Mouse (Mus musculus) layer of hippocampus, postnatal 25 days (tissue): ENCODE data around the gene Cass4. TPM values are rescaled to one million over a fixed set of nuclear protein-coding genes. Genes with fewer than 3 reads are reported as not detected.

Experiments used
- DNase-seq, 2 experiments: peaks; one replicate each; pipeline ENCODE4 v3.0.0; 2022; ENCODE audit warnings: mixed read lengths in 2 of 2, low spot score in 1 of 2; ENCODE audit errors: extremely low spot score in 1 of 2
- total RNA-seq, 2 experiments: library from RNA; stranded (reverse); gene quantifications; 2 replicates each; pipeline ENCODE4 v1.2.3; 2021

The Cass4 gene
- total RNA-seq, 2 experiments from 2014 or later: 0.26 to 0.49 TPM

DNA sequence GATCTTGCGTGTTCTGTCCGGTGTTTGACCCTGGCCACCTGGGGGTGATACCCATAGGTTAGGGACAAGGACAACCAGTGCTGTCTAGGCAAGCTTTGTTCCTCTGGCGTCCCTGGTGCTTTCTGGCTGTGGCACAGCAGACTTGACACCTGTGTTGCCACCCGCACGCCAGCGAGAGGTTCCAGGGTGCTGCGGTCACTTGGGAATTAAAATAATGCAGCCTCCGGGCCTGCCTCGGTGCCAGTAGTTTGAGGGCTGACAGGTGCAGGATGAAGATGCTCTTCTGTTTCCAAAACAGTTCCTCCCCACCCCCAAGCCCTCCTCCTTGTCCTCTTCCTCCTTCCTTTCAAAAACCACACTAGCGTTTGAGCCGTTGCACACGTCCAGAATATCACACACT lies 11.7 kb upstream of the Cass4 start:
- DNase-seq: no peak

DNA sequence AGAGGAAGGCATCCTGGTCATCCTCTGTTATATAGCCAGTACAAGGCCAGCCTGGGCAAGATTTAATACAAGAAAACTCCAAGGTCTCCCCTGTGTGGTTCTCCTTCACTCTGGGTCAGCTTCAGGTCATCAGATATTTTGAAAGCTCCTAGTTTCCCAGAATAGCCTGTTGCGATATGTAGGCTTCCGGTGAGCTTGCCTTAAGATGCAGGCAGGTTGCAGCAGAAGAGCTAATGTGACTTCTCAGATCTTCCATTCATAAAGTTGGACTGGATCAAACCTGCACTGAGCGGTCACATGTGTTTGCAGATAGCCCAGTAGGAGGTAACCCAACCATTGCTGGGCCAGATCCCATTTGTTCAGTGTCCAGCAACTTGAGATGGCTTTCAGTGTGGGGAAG lies 8.9 kb upstream of the Cass4 start:
- DNase-seq: no peak

DNA sequence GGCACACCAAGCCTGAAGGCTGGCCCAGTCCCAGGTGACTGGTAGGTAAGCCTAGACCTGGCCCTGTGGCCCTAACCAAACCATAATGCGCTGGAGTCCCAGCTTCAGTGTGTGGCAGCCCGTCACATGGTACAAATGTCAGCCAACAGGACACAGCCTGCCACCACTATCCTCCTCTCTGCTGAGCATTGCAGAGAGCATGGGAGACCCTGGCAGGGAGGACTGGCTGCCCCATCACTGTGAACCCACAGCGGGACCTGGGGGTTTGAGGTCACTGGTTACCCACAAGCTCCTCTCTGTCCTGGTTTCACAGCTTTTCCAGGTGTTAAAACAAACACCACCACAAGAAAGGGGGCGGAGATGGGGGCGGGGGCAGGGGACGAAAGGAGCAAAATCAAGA lies 3.3 kb upstream of the Cass4 start:
- DNase-seq: no peak

DNA sequence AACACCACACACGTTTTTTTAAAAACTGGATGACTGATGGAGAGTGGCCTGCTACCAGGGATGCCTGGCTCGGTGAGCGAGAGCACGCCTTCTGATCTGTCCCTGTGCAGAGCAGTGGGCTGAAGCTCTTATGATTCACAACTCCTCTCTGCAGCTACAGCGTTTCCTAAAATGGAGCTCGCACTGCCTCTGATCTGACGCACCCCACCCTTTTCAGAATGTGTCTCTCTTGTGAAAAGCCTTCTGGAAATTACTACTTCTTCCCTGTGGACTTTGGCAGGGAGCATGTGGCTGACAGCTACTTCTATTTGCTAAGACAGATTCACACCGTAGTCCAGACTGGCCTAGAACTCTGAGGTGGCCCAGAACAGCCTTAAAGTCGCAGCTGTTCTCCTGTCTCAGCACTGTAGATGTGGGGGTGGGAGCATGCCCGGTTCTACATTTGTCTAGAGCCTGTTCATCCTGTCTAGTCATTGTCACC lies 1.5 kb upstream of the Cass4 start:
- DNase-seq: no peak

DNA sequence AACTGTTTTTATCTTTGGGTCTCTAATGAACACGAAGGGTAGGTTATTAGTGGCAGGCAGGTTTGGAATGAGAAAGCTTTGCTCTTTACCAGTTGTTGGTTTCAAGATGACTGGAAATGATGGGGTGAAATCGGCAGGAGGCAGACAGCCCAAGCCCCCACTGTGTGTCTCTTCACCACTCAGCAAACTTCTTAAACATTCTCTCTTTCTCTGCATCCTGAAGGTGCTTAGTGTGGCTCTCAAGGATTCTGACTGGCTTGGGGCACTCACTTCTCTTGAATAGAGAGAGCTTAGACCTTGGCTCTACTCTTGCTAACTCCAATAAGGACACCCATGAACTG lies 428 bp downstream of the Cass4 start:
- DNase-seq: no peak

DNA sequence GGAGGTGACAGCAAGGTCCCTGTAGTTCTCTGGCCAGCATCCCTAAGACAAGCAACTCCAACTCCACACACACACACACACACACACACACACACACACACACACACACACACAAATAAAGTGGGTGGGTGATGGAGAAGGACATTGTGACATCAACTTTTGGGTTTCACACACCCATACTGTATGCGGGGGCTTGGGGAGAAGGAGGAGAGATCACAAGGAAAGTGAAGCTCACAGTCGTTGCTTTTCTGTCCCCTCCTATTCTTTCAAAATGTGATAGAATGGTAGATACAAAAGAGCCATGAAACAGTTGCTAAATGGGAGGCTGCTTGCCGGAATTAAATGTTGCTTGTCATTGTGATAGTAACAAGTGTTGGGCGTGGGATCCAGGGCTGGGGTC lies 1.1 kb downstream of the Cass4 start:
- DNase-seq: no peak

DNA sequence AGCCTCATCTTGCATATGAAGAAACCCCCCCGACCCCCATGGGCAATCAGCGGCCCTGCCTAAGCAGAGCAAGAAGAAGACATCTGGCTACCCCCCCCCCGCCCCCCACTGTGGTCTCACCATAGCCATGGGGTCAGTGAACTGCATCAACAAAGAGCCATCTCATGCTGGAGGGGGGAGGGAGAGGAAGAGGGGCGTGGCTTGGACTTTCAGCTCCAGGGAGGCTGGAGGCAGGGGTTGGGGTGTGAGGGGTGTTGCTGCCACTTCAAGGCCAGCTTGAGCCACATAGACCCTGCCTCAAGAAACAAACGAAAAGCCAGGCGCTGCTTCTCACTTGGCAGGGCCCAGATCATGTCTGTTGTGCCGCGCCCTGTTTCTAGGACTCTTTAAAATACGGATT lies 2.4 kb downstream of the Cass4 start:
- DNase-seq: no peak

DNA sequence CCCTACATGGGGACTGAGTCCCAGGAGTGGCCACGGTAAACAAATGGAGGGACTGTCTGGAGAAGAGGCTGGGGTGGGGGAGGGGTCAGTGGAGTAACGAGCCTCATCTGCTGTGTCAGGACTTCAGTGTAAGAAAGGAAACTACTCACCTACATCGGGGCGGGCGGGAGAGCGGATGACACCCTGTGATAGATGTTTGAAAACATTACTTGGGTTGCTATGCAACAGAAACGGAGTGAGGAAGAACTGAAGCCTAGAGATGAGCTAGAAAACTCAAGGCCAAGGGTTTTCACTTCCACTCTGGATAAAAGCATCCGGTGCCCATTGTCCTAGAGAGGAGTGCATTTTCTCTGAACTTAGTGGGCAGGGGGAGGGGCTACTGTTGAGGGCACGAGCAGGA lies 6.3 kb downstream of the Cass4 start:
- DNase-seq: no peak

DNA sequence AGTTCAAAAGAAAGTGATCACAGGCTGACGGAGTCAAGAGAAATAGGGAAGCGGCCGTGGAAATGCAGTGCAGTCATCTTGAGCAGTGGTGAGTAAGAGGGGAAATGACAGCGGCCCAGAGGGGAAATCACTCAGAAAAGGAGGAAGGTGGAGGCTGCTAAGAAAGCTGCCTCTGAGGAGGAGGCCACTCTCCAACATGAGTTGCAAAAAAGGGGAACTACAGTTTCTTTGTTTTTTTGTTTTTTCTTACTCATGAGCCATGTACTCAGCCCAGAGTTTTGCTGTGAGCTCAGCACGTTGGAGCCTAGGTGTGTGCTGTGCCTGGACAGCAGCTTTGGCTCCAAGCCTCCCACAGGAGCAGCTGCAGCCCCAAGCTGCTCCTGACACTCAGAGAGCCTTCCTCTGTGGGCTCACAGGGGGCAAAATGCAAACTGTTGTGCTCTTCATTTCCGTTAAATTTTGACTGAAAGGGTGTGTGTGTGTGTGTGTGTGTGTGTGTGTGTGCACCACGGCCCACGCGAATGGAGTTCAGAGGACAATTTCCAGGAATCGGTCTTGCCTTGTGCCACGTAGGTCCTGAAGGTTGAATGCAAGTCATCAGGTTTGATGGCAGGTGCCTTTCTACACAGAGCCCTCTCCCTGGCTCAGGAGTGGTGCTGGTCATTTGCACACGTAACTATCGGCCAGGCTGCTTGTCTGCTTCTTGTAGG lies 7.7 kb downstream of the Cass4 start:
- no peak for DNase-seq

DNA sequence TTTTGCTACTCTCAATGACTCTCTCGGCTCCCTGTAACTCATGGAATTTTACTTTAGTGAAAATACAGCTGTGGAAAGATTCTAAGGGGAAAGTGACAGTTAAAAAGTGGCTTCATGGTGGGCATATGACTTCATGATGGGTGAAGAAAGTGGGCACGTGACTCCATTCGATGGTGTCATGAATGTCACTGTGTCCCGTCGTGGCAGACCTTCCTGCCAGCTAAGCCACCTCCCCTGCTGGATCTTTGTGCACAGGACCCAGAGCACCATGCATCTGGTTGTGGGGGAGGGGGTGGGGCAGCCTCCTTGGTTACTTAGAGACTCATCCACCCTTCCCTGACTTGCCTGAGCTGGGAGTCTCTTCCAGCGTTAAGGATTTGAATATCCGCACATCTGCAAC lies 10.6 kb downstream of the Cass4 start:
- no peak for DNase-seq

DNA sequence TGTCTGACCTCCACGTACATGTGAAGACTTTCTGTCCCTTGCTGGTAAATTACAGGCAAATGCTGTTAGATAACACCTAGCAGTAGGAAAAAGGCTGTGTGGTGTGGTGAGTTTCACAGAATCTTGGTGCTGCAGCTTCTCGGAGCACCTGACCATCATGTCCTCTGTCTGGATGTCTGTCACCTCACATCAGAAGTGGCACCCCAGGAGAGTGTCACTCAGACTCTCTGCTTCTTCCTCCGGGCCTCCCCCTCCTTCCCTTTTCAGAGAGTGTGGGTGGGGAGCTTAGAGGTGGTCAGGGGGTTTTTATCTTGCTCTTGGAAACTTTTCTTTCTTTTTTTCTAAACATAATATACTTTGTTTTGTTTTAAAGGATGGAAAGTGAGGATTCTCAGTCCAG lies 11.4 kb downstream of the Cass4 start:
- no peak for DNase-seq

DNA sequence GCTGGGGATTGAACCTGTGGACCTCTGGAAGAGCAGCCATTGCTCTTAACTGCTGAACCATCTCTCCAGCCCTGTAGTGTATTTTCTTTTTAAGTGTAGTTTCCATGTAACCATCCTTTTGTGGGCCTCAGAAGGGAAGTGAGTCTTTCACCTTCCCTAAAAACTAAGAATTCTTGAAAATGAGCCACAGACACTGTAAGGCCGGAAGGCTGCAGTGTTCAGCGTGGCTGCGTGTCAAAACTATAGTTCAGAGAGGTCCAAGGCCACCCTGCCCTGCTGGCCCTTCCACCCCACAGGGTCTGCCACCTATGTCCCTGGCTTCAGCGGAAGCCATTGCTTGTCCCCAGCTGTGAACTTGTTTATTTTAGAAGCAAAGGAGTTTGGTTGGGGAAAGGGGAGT lies 12.6 kb downstream of the Cass4 start:
- no peak for DNase-seq

DNA sequence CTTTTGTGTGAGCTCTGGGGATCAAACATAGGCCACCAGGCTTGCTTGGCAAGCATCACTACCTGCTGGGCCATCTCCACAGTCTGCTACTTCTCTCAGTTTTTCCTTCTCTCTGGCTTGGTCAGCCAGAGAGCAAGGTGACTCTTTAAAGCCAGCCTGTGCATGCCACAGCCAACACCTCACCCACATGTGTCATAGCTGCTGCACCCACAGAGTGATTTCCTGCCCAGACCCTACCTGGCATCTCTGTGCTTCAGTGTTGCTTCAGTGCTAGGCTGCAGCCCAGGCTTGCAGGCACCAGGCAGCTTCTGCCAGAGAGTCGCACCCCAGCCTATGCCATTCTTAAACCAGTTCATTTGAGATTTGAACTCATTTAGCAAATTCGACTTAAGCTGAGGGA lies 13.9 kb downstream of the Cass4 start:
- no peak for DNase-seq

DNA sequence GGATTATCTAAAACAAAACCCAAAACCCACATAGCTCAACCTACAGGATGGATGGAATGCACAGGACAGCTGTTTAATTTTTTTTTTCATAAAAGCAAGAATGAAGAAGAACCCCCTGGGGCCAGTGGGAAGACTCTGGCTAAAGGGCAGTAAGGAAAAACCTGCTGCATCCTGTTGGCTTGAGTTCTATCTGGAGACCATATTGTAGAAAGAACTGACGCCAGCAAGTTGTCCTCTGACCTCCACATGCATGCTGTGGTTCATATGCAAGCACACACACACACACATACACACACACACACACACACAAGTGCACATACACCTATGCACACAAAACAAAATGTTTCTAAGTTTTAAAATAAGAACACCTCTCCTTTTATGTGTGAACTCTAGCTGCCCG lies 17.1 kb downstream of the Cass4 start:
- DNase-seq: no peak

DNA sequence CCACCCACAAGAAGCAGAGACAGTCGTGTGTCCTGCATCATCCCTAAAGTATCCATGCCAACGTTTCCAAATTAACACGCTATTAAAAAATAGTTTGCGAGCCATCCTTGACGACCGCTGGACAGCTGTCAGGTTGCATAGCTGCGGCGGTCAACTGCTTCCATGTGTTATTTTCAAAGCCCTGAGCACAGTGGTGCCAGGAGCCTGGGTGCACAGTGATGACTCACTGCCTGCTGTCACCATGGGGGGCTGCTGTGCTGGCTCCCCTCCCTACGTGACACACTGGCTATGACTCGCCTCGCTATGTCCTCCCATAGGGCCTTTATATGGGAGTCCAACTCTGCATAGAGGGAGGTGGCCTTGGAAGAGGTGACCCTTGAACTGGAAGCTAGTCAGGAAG lies 17.5 kb downstream of the Cass4 start:
- no peak for DNase-seq

DNA sequence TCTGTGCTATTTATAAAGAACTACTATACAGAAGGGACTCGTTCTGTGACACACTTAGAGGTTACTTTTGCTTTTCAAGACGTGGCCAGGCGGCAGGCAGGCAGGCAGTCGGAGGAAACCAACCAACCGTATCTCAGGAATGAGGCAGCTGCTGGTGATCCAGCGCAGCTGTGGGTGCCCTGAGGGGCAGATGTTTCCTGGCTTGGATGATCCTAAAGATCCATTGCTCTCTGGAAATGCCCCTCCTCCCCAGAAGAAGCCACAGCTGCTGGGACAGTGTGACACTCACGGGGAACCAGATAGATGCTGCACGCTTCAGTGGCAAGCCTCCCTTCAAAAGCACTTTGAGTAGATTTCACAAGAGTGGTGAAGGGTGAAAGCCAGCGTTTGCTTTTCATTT lies 18.9 kb downstream of the Cass4 start:
- no peak for DNase-seq

DNA sequence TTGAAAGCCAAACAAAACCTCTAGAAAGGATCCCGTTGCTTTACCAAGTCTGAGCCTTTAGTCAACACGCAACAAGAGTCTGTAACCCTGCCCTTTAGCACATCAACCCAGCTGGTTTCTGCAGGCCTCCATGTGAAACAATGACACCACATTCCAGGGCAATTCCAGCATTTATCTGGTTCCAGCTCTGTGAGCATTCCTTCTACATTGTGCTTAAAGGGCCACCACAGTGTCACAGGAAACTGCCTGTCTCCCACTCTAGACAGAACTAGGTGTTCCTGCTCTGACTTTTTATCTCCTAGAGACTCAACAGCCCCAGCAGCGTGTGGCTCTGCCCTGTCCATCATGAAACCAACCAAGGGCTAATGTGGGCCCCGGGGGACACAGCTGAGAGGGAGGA lies 19.7 kb downstream of the Cass4 start:
- DNase-seq: no peak

DNA sequence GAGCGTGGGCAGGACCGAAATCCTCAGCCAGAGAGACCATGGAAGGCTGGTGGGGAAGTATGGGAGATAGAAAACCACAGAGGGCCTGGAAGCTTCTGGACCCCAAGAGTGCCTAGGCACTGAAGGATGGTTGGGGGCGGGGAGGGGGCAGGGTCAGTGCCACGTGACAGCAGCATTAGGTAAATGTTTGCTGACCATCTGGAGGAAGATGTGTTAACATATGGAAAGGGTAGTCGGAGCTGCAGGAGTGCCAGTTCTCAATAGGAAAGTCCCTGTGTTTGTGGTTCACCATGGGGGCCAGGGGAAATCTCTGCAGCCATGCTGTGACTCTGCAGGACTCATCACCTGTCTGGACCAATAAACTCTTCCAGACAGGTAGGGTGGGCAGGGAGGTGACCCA lies 20.3 kb downstream of the Cass4 start:
- no peak for DNase-seq

DNA sequence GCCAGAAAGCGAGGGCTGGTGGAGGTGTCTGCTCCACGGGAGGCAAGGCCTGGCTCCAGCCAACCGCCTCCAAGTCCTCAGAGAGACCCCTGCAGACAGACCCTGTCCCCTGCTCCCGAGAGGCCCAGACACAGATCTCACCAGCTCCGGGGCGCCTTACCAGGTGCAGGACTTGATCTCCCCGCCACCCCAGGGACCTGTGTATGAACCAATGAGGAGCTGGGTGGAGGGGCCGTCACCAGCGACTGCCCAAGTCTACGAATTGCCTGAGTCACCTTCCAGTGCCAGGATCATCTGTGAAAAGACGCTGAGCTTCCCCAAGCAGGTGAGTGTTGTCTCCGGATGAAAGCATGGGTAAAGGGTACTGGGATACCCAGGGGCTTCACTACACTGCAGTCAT lies 22.6 kb downstream of the Cass4 start:
- DNase-seq: no peak

DNA sequence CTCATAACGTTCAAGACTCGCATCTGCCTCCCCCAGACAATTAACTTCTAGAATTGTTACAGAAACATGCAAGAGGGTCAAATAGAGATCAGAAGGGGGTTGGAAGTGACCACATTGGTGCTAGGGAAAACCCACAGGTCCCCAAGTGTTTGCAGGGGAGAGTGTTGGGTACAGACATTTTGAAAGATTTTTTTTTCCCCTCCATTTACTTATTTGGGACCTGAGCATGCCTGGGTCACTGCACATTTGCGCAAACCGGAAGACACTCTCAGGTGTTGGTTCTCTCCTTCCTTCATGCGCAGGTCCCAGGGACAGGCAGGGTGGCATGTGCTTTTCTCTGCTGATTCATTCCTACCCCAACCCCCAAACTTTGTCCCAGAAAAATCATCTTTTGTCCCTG lies 23.3 kb downstream of the Cass4 start:
- DNase-seq: no peak

DNA sequence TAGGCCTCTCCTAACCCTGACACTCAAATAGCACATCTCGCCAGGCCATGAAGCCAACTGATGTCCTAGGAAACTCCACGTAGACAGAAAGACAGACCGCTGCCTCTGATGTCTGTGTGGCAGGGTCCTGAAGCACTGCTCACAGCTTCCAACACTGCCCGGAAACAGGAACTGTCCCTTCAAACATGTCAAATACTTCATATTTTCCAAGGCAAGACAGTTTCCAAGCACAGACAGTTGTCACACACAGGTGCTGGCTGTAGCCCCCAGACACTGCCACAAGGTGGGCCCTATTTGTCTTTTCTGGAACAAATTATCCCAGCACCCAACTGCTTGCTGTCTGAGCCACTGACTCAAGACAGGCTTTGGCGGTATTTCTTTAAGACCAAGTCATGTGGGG lies 24.6 kb downstream of the Cass4 start:
- no peak for DNase-seq

DNA sequence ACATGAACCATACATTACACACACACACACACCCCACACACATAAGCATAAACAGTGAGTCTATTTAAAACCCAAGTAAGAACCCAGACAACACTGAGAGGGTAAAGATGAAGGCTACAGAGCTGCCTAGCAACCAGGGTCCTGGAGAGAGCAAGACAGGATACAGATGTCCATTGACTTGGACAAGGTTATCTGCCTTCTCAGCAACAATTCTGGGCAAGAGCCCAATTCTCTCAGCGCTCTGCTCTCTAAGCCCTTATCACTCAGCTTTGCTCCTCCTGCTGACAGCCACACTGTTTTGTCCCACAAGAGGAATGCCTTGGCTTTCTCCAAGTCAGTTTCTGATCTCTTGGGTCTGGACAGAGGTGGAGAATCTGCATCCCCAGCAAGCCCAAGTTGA lies 37.0 kb downstream of the Cass4 start:
- no peak for DNase-seq

DNA sequence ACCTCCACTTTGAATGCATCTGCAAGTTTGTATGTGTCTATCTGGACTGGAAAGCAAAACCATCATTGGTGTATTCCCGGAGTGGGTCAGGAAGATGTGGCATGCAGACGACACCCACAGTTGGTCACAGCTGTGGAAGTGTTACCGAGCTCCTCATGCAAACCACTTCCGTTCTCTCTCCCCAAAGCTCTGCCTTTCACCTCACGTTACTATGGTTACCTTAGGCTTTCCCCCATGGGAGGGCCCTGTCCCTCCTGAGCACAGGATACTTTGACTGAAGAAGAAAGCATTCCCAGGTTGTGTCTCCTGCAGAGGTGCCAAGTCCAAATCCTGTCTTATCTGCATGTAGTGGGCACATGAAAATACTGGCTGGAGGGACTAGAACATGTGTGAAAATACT lies 40.2 kb downstream of the Cass4 start:
- no peak for DNase-seq
